Mouse (Mus musculus) embryo, embryonic 11 days (tissue): ENCODE measurements around the gene Sirt4.

Experiments
- DNase-seq: peaks from one replicate; pipeline ENCODE4 v3.0.0-alpha.2; 2015

Gene Sirt4

GRCm38 (mm10) chr5:115491771-115492322 lies 7.3 kb upstream of the Sirt4 start:
- DNase-seq, result peak; percentile 64

GRCm38 (mm10) chr5:115491076-115491475 lies 6.6 kb upstream of the Sirt4 start:
- DNase-seq, result no peak

- no peak for DNase-seq
These were observed 6.1 kb upstream of the Sirt4 start for GRCm38 (mm10) chr5:115490638-115491000.

- DNase-seq, result peak; percentile 92
These were observed 5.4 kb upstream of the Sirt4 start for GRCm38 (mm10) chr5:115489699-115490637.

- peak; percentile 94 for DNase-seq
These were observed 4.5 kb upstream of the Sirt4 start for GRCm38 (mm10) chr5:115488841-115489698.

- DNase-seq, result no peak
These were observed 3.5 kb upstream of the Sirt4 start for GRCm38 (mm10) chr5:115487942-115488580.

GRCm38 (mm10) chr5:115487353-115487752 lies 2.8 kb upstream of the Sirt4 start:
- no peak for DNase-seq

GRCm38 (mm10) chr5:115486726-115487125 lies 2.2 kb upstream of the Sirt4 start:
- DNase-seq, result no peak

- DNase-seq, result no peak
These were observed 1.1 kb upstream of the Sirt4 start for GRCm38 (mm10) chr5:115485489-115486205.

GRCm38 (mm10) chr5:115484996-115485395 lies 471 bp upstream of the Sirt4 start:
- no peak for DNase-seq

GRCm38 (mm10) chr5:115483385-115483784 lies 1.1 kb downstream of the Sirt4 start:
- DNase-seq, result no peak

GRCm38 (mm10) chr5:115482390-115483265 lies 1.9 kb downstream of the Sirt4 start:
- no peak for DNase-seq

GRCm38 (mm10) chr5:115480101-115480500 lies 4.4 kb downstream of the Sirt4 start:
- DNase-seq, result no peak

GRCm38 (mm10) chr5:115479561-115479960 lies 5.0 kb downstream of the Sirt4 start:
- DNase-seq, result no peak

GRCm38 (mm10) chr5:115476107-115476727 lies 8.3 kb downstream of the Sirt4 start:
- no peak for DNase-seq

- DNase-seq, result peak; percentile 84
These were observed 9.0 kb downstream of the Sirt4 start for GRCm38 (mm10) chr5:115475337-115476106.

GRCm38 (mm10) chr5:115474174-115474828 lies 10.2 kb downstream of the Sirt4 start:
- no peak for DNase-seq

GRCm38 (mm10) chr5:115473191-115473590 lies 11.3 kb downstream of the Sirt4 start:
- no peak for DNase-seq
